Mouse (Mus musculus) left cerebral cortex, adult 2 months (tissue): ENCODE data around the gene Stau1. TPM values are rescaled to one million over a fixed set of nuclear protein-coding genes. Genes with fewer than 3 reads are reported as not detected.
"Not testable (repeated sequence)": the region's sequence is repeated elsewhere in the genome, so short reads cannot be mapped to it uniquely, and the experiment has no call there.

Source experiments
- DNase-seq, 2 experiments: peaks; one replicate each; pipeline ENCODE4 v3.0.0; 2021 to 2022; ENCODE audit warnings: low spot score in 2 of 2, mixed read lengths in 1 of 2; ENCODE audit errors: extremely low spot score in 1 of 2
- H3K27ac ChIP-seq: fragments of 200-600 bp; 2 replicates; pipeline ENCODE4 v1.8.1; 2022
- H3K4me3 ChIP-seq: fragments of 200-600 bp; 2 replicates; pipeline ENCODE4 v1.8.1; 2022
- CTCF ChIP-seq: fragments of 200-600 bp; IDR thresholded peaks from 2 replicates; pipeline ENCODE4 v1.8.1; 2022; ENCODE audit warnings: antibody characterized with exemption, mild to moderate bottlenecking, moderate library complexity
- intact Hi-C: fragments of 180-260 bp; cut with DNase I; formaldehyde crosslinking; loops from one replicate; pipeline ENCODE4 v1.15.1; 2025
- total RNA-seq, 2 experiments: library from RNA; stranded (reverse); gene quantifications; 2 replicates each; pipeline ENCODE4 v1.2.3; 2021

Stau1 gene
- total RNA-seq, 2 experiments from 2014 or later: 73.3 to 77.4 TPM

GRCm38 (mm10) chr2:167010546-167010945 lies 14.4 kb upstream of the Stau1 start:
- TF ChIP-seq CTCF: no peak
- Histone ChIP-seq H3K4me3 (no peak overlapping the region), H3K27ac (no peak overlapping the region)
- DNase-seq: no peak
- intact Hi-C loops: no loop called here

GRCm38 (mm10) chr2:167009483-167009882 lies 13.4 kb upstream of the Stau1 start:
- TF ChIP-seq CTCF: no peak
- no peak overlapping the region for H3K27ac ChIP-seq
- no peak for DNase-seq
- no peak overlapping the region for H3K4me3 ChIP-seq
- intact Hi-C loops: no loop called here

- intact Hi-C loops, H3K4me3 ChIP-seq, DNase-seq, H3K27ac ChIP-seq: not testable (repeated sequence)
Observed at GRCm38 (mm10) chr2:167007565-167007964, 11.5 kb upstream of the Stau1 start.

- intact Hi-C loops: no loop called here
- TF ChIP-seq CTCF: no peak
- no peak for DNase-seq
- Histone ChIP-seq H3K4me3 (no peak overlapping the region), H3K27ac (no peak overlapping the region)
Observed at GRCm38 (mm10) chr2:167007001-167007491, 10.9 kb upstream of the Stau1 start.

GRCm38 (mm10) chr2:167006355-167006754 lies 10.3 kb upstream of the Stau1 start:
- intact Hi-C loops: no loop called here
- no peak overlapping the region for H3K4me3 ChIP-seq
- no peak for DNase-seq
- no peak overlapping the region for H3K27ac ChIP-seq
- TF ChIP-seq CTCF: no peak

- intact Hi-C loops: loop anchor here (1.0 kb wide), 1 partner anchor 48 kb away; no protein-coding TSS in a partner anchor
- Histone ChIP-seq H3K27ac (no peak overlapping the region), H3K4me3 (no peak overlapping the region)
- peak; percentile 54 to 62 for DNase-seq
- peak; percentile 81 for TF ChIP-seq CTCF
Observed at GRCm38 (mm10) chr2:167004099-167004854, 8.2 kb upstream of the Stau1 start.

- intact Hi-C loops: no loop called here
- no peak overlapping the region for H3K27ac ChIP-seq
- DNase-seq: no peak
- no peak overlapping the region for H3K4me3 ChIP-seq
- no peak for TF ChIP-seq CTCF
Observed at GRCm38 (mm10) chr2:167001486-167001885, 5.4 kb upstream of the Stau1 start.

- TF ChIP-seq CTCF: no peak
- H3K27ac ChIP-seq: peak overlapping the region; percentile 92
- peak overlapping the region; percentile 88 for H3K4me3 ChIP-seq
- intact Hi-C loops: loop anchor here (2.0 to 5.0 kb wide), 2 partner anchors 40 to 89 kb away; partner anchors contain the start of gene Cse1l
- DNase-seq: no peak
Observed at GRCm38 (mm10) chr2:166996533-166996894, 415 bp upstream of the Stau1 start.

- peak overlapping the region; percentile 88 for H3K4me3 ChIP-seq
- peak in 1 of 2 experiments; percentile 16 for DNase-seq
- peak overlapping the region; percentile 97 for H3K27ac ChIP-seq
- TF ChIP-seq CTCF: no peak
- intact Hi-C loops: loop anchor here (5.0 kb wide), 1 partner anchor 88 kb away; the partner anchor contains the start of gene Cse1l
Observed at GRCm38 (mm10) chr2:166995021-166995795, 891 bp downstream of the Stau1 start.

GRCm38 (mm10) chr2:166991945-166992344 lies 4.2 kb downstream of the Stau1 start:
- Histone ChIP-seq H3K27ac (no peak overlapping the region), H3K4me3 (no peak overlapping the region)
- DNase-seq: no peak
- no peak for TF ChIP-seq CTCF
- intact Hi-C loops: no loop called here

- TF ChIP-seq CTCF: no peak
- no peak overlapping the region for H3K4me3 ChIP-seq
- no peak for DNase-seq
- intact Hi-C loops: no loop called here
- no peak overlapping the region for H3K27ac ChIP-seq
Observed at GRCm38 (mm10) chr2:166990861-166991260, 5.2 kb downstream of the Stau1 start.

GRCm38 (mm10) chr2:166983351-166983894 lies 12.7 kb downstream of the Stau1 start:
- no peak overlapping the region for H3K4me3 ChIP-seq
- intact Hi-C loops: no loop called here
- H3K27ac ChIP-seq: no peak overlapping the region
- peak; percentile 24 for TF ChIP-seq CTCF
- DNase-seq: no peak
